Mouse (Mus musculus) right cerebral cortex, adult 18-20 months (tissue): ENCODE data around the gene Apoa4.

Experiments
- DNase-seq: peaks from one replicate; pipeline ENCODE4 v3.0.0; 2022; ENCODE audit warnings: mixed read lengths

The Apoa4 gene

GRCm38 (mm10) chr9:46228491-46228890 lies 12.0 kb upstream of the Apoa4 start, which contains the start of gene Apoa1:
Gene Apoa1 (plus strand): TSS chr9:46228580.
- DNase-seq = no peak

GRCm38 (mm10) chr9:46229573-46230449 lies 10.7 kb upstream of the Apoa4 start:
- DNase-seq = peak; percentile 95

- DNase-seq = no peak
These were observed 10.0 kb upstream of the Apoa4 start for GRCm38 (mm10) chr9:46230450-46230975.

- DNase-seq = no peak
These were observed 5.3 kb upstream of the Apoa4 start for GRCm38 (mm10) chr9:46235196-46235595.

GRCm38 (mm10) chr9:46235596-46235648 lies 5.1 kb upstream of the Apoa4 start, which contains the start of gene Apoc3:
Gene Apoc3 (minus strand): TSS chr9:46235636.
- DNase-seq = no peak

GRCm38 (mm10) chr9:46235649-46236048 lies 4.8 kb upstream of the Apoa4 start:
- DNase-seq = no peak

- no peak for DNase-seq
These were observed 1.6 kb upstream of the Apoa4 start for GRCm38 (mm10) chr9:46238850-46239249.

- no peak for DNase-seq
These were observed 1.3 kb downstream of the Apoa4 start for GRCm38 (mm10) chr9:46241818-46242217.

- no peak for DNase-seq
These were observed 2.6 kb downstream of the Apoa4 start for GRCm38 (mm10) chr9:46243122-46243521.

GRCm38 (mm10) chr9:46243584-46243983 lies 3.1 kb downstream of the Apoa4 start:
- no peak for DNase-seq

- DNase-seq = peak; percentile 70
These were observed 6.3 kb downstream of the Apoa4 start for GRCm38 (mm10) chr9:46246752-46247324.

- no peak for DNase-seq
These were observed 15.7 kb downstream of the Apoa4 start for GRCm38 (mm10) chr9:46256177-46256576.

GRCm38 (mm10) chr9:46256658-46257385 lies 16.3 kb downstream of the Apoa4 start:
- no peak for DNase-seq

- no peak for DNase-seq
These were observed 17.1 kb downstream of the Apoa4 start for GRCm38 (mm10) chr9:46257546-46257945.

GRCm38 (mm10) chr9:46259111-46259510 lies 18.6 kb downstream of the Apoa4 start:
- no peak for DNase-seq

GRCm38 (mm10) chr9:46261131-46261530 lies 20.6 kb downstream of the Apoa4 start:
- no peak for DNase-seq

GRCm38 (mm10) chr9:46268343-46268873 lies 27.9 kb downstream of the Apoa4 start, which contains the start of gene Apoa5:
Gene Apoa5 (plus strand): TSS chr9:46268633.
- DNase-seq = no peak

GRCm38 (mm10) chr9:46269125-46269524 lies 28.6 kb downstream of the Apoa4 start:
- no peak for DNase-seq

- DNase-seq = no peak
These were observed 30.3 kb downstream of the Apoa4 start for GRCm38 (mm10) chr9:46270782-46271181.

- no peak for DNase-seq
These were observed 31.6 kb downstream of the Apoa4 start for GRCm38 (mm10) chr9:46272070-46272469.

- peak; percentile 93 for DNase-seq
These were observed 32.4 kb downstream of the Apoa4 start, which contains the start of gene Zpr1 for GRCm38 (mm10) chr9:46272677-46273454. Gene Zpr1 (plus strand): TSS chr9:46273064.

- DNase-seq = no peak
These were observed 34.0 kb downstream of the Apoa4 start for GRCm38 (mm10) chr9:46274494-46274893.
